Mouse (Mus musculus) stomach, embryonic 14.5 days (tissue): ENCODE data around the gene Vapb. TPM values are rescaled to one million over a fixed set of nuclear protein-coding genes. Genes with fewer than 3 reads are reported as not detected.

Experiments used
- ATAC-seq: fragments of 200-750 bp; cut with Nextera tagmentation; 2 replicates; pipeline ENCODE4 v1.8.0; 2017; ENCODE audit warnings: low read depth, moderate TSS enrichment; ENCODE audit not compliant: insufficient number of reproducible peaks, insufficient read depth, low FRiP score
- H3K27ac ChIP-seq: fragments of 300-500 bp; sonication (generic); 2 replicates; pipeline ENCODE4 v1.5.1; 2014; ENCODE audit warnings: mild to moderate bottlenecking, low read length, moderate library complexity, mixed read lengths
- H3K27me3 ChIP-seq: fragments of 300-500 bp; sonication (generic); 2 replicates; pipeline ENCODE4 v1.6.1; 2014; ENCODE audit warnings: low read length, control low read depth, mixed read lengths; ENCODE audit not compliant: control insufficient read depth, insufficient read depth
- H3K36me3 ChIP-seq: fragments of 300-500 bp; sonication (generic); 2 replicates; pipeline ENCODE4 v1.6.1; 2014; ENCODE audit warnings: mild to moderate bottlenecking, control low read depth, low read length, moderate library complexity, mixed read lengths; ENCODE audit not compliant: control insufficient read depth, insufficient read depth
- H3K4me1 ChIP-seq: fragments of 300-500 bp; sonication (generic); 2 replicates; pipeline ENCODE4 v1.6.1; 2014; ENCODE audit warnings: low read length, control low read depth, mixed read lengths; ENCODE audit not compliant: control insufficient read depth, insufficient read depth
- H3K4me2 ChIP-seq: fragments of 300-500 bp; sonication (generic); replicated peaks from 2 replicates; pipeline ENCODE4 v1.6.1; 2014; ENCODE audit warnings: low read depth, low read length, control low read depth
- H3K4me3 ChIP-seq: fragments of 300-500 bp; sonication (generic); 2 replicates; pipeline ENCODE4 v1.5.1; 2014; ENCODE audit warnings: low read depth, low read length, control low read depth
- H3K9ac ChIP-seq: fragments of 300-500 bp; sonication (generic); replicated peaks from 2 replicates; pipeline ENCODE4 v1.6.1; 2014; ENCODE audit warnings: low read depth, mild to moderate bottlenecking, control low read depth, low read length, moderate library complexity, mixed read lengths
- H3K9me3 ChIP-seq: fragments of 300-500 bp; sonication (generic); 2 replicates; pipeline ENCODE4 v1.6.1; 2016; ENCODE audit warnings: low read depth, low read length, control low read depth; ENCODE audit not compliant: control insufficient read depth
- WGBS: fragments of 180-500 bp; shearing (Covaris S2); extraction: QIAGEN DNeasy Blood & Tissue Kit; methylation state at CpG from one replicate; pipeline ENCODE4 v1.1.7; 2014; 5-methylcytosine and 5-hydroxymethylcytosine counted together
- microRNA-seq: library from miRNA; unstranded; fragments of <30 nt; microRNA quantifications from one replicate; pipeline ENCODE4, GENCODE M21; 2016
- polyA plus RNA-seq: library from polyadenylated mRNA; unstranded; fragments of >200 nt; fragmentation: Nextera tagmentation; extraction: Ambion mirVana; gene quantifications from 2 replicates; pipeline ENCODE4 v1.2.1, GENCODE M21; 2014

Gene Vapb
- polyA plus RNA-seq, 1 experiment from 2014 or later: 13.4 TPM

DNA sequence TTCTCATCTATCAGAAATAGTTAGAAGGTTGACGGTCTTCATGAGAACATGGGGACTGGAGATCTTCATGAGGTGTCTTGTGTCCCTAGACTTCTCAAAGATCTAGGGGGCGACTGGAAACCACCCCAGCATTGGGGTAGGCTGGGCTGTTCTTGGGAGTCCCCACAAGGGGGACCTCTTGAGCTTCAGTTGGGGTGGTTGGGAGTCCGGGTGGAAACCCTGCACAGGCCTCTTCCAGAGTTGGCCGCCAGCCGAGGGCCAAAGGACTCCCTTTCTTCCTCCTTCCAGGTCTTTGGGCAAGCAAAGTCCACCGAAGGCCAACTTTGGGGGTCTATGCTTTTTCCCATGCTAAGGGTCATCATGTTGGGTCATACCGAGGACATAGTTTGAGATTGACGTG lies 74.5 kb downstream of the Vapb start:
- 78% methylated on average over 8 of the region's 8 CpGs for WGBS
- ATAC-seq: no peak
- no peak overlapping the region for H3K27ac ChIP-seq

GRCm38 (mm10) chr2:173813071-173813470 lies 75.8 kb downstream of the Vapb start:
- Histone ChIP-seq H3K27ac (no peak overlapping the region), H3K27me3 (no peaks in the 10 kb centered on the region), H3K4me1 (no peaks in the 10 kb centered on the region), H3K9me3 (no peaks in the 10 kb centered on the region), H3K9ac (no peak overlapping the region), H3K4me3 (no peak overlapping the region), H3K36me3 (no peaks in the 10 kb centered on the region), H3K4me2 (no peak overlapping the region)
- ATAC-seq: no peak
- 78% methylated on average over 5 of the region's 5 CpGs for WGBS

More for the DNA sequence above, 74.5 kb downstream of the Vapb start:
- Histone ChIP-seq H3K36me3 (no peaks in the 10 kb centered on the region), H3K4me3 (no peak overlapping the region), H3K4me2 (no peak overlapping the region), H3K27me3 (no peaks in the 10 kb centered on the region), H3K9me3 (no peaks in the 10 kb centered on the region), H3K4me1 (no peaks in the 10 kb centered on the region), H3K9ac (no peak overlapping the region)

GRCm38 (mm10) chr2:173826287-173826686 lies 89.0 kb downstream of the Vapb start:
- Histone ChIP-seq H3K9me3 (no peaks in the 10 kb centered on the region; the same call in 1 of the 2 replicates), H3K27ac (no peak overlapping the region), H3K4me1 (no peaks in the 10 kb centered on the region), H3K4me3 (no peak overlapping the region), H3K36me3 (no peaks in the 10 kb centered on the region), H3K4me2 (no peak overlapping the region), H3K9ac (no peak overlapping the region), H3K27me3 (no peaks in the 10 kb centered on the region)
- 91% methylated on average over 4 of the region's 4 CpGs for WGBS
- ATAC-seq: no peak

DNA sequence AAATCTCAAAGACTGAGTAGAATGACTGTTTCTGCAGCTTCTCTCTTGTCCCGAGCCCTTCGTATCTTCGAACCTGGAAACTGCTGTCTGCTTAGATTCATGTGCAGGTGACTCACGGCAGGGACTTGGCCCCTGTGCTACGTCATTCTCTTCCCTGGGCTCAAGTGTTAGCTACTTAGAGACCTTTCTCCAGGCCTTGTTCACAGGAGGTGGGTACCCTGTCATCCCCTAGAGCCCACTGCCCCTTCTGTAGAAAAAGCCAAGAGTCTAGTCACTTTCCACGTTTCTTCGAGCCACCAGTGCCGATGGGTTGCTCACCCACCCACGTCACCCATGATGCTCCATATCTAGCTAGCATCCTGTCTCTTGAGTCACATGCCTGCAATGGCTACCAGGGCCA lies 89.9 kb downstream of the Vapb start:
- WGBS: 87% methylated on average over 9 of the region's 9 CpGs
- Histone ChIP-seq H3K4me1 (no peaks in the 10 kb centered on the region), H3K4me3 (no peak overlapping the region), H3K36me3 (no peaks in the 10 kb centered on the region), H3K27ac (no peak overlapping the region), H3K9ac (no peak overlapping the region), H3K4me2 (no peak overlapping the region), H3K27me3 (no peaks in the 10 kb centered on the region), H3K9me3 (no peaks in the 10 kb centered on the region; the same call in 1 of the 2 replicates)
- no peak for ATAC-seq

DNA sequence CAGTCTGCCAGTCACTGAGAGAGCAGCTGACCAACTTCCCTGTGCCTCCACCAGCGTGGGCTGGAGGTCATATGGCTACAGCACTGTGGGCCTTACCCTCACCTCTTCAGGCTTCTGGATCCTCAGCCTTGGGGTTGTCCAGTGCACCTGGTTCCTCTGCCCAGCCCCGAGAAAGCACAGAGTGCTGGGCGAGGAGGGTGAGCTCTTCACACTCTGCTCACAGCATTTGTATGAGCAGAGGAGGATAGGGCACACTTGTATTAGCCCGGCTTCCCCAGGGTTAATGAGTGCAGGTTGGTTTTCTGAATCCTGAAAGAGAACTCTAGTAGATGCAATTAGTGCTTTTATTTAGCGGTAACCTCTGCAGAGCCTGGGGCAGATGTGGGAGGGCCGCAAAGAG lies 90.8 kb downstream of the Vapb start:
- no peak for ATAC-seq
- Histone ChIP-seq H3K4me2 (no peak overlapping the region), H3K9me3 (no peaks in the 10 kb centered on the region), H3K4me3 (no peak overlapping the region), H3K9ac (no peak overlapping the region), H3K4me1 (no peaks in the 10 kb centered on the region), H3K27me3 (no peaks in the 10 kb centered on the region), H3K27ac (no peak overlapping the region), H3K36me3 (no peaks in the 10 kb centered on the region)
- 88% methylated on average over 6 of the region's 6 CpGs for WGBS

DNA sequence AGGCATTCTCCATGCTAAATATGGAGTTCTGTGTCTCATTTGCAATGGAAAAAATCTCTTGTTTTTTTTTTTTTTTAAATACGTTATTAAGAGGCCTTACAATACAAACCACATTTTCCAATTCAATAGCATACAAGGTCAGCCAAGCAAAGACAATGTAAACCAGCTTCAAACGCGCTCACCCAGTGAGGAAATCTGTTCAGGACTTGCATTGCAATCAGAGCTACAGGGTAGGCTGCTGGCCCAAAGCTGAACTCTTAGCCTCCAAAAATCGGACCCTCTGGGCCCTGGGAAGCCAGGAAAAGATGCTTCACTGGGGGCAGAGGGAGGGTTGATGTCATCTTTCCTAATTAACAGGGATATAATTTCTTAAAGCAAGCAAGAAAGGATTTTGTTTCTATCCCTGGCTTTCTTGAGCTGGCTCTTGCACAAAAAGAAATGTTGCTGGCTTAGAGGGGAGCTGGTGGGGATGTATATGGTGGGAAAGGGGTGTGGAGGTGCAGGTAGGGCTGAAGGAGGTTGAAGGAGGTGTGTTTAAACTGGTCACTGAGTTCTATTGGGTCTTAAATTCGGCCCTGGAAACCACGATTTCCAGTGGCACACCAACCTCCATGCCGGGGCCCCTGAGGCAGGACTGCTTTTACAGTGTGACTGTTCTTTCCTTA lies 95.6 kb downstream of the Vapb start:
- H3K27me3 ChIP-seq: no peaks in the 10 kb centered on the region
- H3K4me1 ChIP-seq: no peaks in the 10 kb centered on the region
- H3K36me3 ChIP-seq: no peaks in the 10 kb centered on the region
- 81% methylated on average over 7 of the region's 7 CpGs for WGBS
- H3K4me3 ChIP-seq: no peak overlapping the region
- H3K4me2 ChIP-seq: no peak overlapping the region
- no peak overlapping the region for H3K27ac ChIP-seq
- no peak for ATAC-seq
- H3K9ac ChIP-seq: no peak overlapping the region
- no peaks in the 10 kb centered on the region for H3K9me3 ChIP-seq

Small RNA genes within 50 kb of the gene (microRNA-seq; reads per million reads assigned to microRNA genes)
- gene Mir6340: not detected

Other genes starting within 250 kb of the Vapb start
- not detected in 2 replicates for gene 1700021F07Rik, start 214.9 kb upstream of the Vapb start, polyA plus RNA-seq
- not detected in 2 replicates for gene Ankrd60, start 159.1 kb upstream of the Vapb start, polyA plus RNA-seq
- gene Rab22a, start 77.8 kb upstream of the Vapb start, polyA plus RNA-seq: 35.4 and 35.5 TPM in 2 replicates
- not detected in 2 replicates for gene 1700010B08Rik, start 18.1 kb upstream of the Vapb start, polyA plus RNA-seq